Mouse (Mus musculus) forebrain, postnatal 0 days (tissue): ENCODE measurements at regions not wholly inside any gene's neighbourhood (a gene's known extent, or its start where the extent isn't known, plus 50 kb on each side); places are given as distances from the start of the nearest gene placed in this dataset.
"Not testable (repeated sequence)": the region's sequence is repeated elsewhere in the genome, so short reads cannot be mapped to it uniquely, and the experiment has no call there.

Experiments
- ATAC-seq: fragments of 200-750 bp; cut with Nextera tagmentation; 2 replicates; pipeline ENCODE4 v1.8.0; 2017; ENCODE audit warnings: mild to moderate bottlenecking, moderate library complexity
- DNase-seq: peaks from one replicate; pipeline ENCODE4 v3.0.0-alpha.2; 2015
- H3K27ac ChIP-seq: fragments of 300-500 bp; sonication (generic); 2 replicates; pipeline ENCODE4 v1.5.1; 2014; ENCODE audit warnings: low read depth, mild to moderate bottlenecking, antibody characterized with exemption, low read length, moderate library complexity, mixed read lengths
- H3K27me3 ChIP-seq: fragments of 300-500 bp; sonication (generic); 2 replicates; pipeline ENCODE4 v1.6.1; 2014; ENCODE audit warnings: mild to moderate bottlenecking, low read length, mixed read lengths; ENCODE audit not compliant: insufficient read depth
- H3K36me3 ChIP-seq: fragments of 300-500 bp; sonication (generic); 2 replicates; pipeline ENCODE4 v1.6.1; 2014; ENCODE audit warnings: mild to moderate bottlenecking, moderate library complexity; ENCODE audit not compliant: insufficient read depth
- H3K4me1 ChIP-seq: fragments of 300-500 bp; sonication (generic); 2 replicates; pipeline ENCODE4 v1.6.1; 2014; ENCODE audit warnings: antibody characterized with exemption; ENCODE audit not compliant: insufficient read depth
- H3K4me2 ChIP-seq: fragments of 300-500 bp; sonication (generic); 2 replicates; pipeline ENCODE4 v1.6.1; 2014; ENCODE audit warnings: low read depth, mild to moderate bottlenecking, moderate library complexity
- H3K4me3 ChIP-seq: fragments of 300-500 bp; sonication (generic); 2 replicates; pipeline ENCODE4 v1.5.1; 2014; ENCODE audit warnings: low read depth, low read length, mixed read lengths
- H3K9ac ChIP-seq: fragments of 300-500 bp; sonication (generic); 2 replicates; pipeline ENCODE4 v1.6.1; 2014; ENCODE audit warnings: mild to moderate bottlenecking
- H3K9me3 ChIP-seq: fragments of 300-500 bp; sonication (generic); 2 replicates; pipeline ENCODE4 v1.6.1; 2016; ENCODE audit warnings: low read length
- CTCF ChIP-seq: sonication (generic); IDR thresholded peaks from 2 replicates; pipeline ENCODE4 v1.5.1; 2016; ENCODE audit warnings: antibody characterized with exemption, control low read depth, low read depth
- WGBS: fragments of 180-500 bp; shearing (Covaris S2); extraction: QIAGEN DNeasy Blood & Tissue Kit; methylation state at CpG from one replicate; pipeline ENCODE4 v1.1.7; 2014; 5-methylcytosine and 5-hydroxymethylcytosine counted together

DNA sequence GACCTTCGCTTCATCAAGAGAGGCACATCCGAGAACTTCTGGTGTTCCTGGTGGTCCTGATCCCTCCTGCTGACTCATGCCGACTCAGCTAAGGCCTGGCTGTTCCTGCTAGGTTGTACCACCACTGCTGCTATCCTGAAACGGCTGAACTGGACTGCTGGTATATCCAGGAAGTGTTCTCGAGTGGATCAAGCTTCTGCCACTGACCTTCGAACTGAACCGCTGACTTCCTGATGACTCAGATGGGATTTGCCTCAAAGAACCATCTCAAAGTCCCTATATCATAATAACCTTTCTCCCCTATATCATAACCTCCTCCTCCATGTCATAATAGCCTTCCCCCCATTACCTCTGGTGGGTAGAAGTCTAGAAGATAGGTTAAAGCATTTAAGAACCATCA is 331.1 kb downstream of the Edem1 start:
- H3K4me1 ChIP-seq = no peaks in the 10 kb centered on the region

GRCm38 (mm10) chr6:109167439-109167838 is 339.0 kb downstream of the Edem1 start:
- no peak overlapping the region for H3K27ac ChIP-seq
- H3K9ac ChIP-seq = no peak overlapping the region
- H3K4me2 ChIP-seq = no peak overlapping the region
- no peaks in the 10 kb centered on the region for H3K9me3 ChIP-seq
- peak; percentile 77; the same call in 1 of the 2 replicates for ATAC-seq
- H3K4me1 ChIP-seq = no peaks in the 10 kb centered on the region
- H3K36me3 ChIP-seq = no peaks in the 10 kb centered on the region
- H3K4me3 ChIP-seq = no peak overlapping the region
- no peaks in the 10 kb centered on the region for H3K27me3 ChIP-seq
- WGBS = 52% methylated on average over 5 of the region's 5 CpGs
- DNase-seq = peak; percentile 75
- TF ChIP-seq CTCF = no peak

More for the DNA sequence above, 331.1 kb downstream of the Edem1 start:
- ATAC-seq (no peak), DNase-seq (no peak)
- Histone ChIP-seq H3K27ac (no peak overlapping the region), H3K36me3 (no peaks in the 10 kb centered on the region), H3K27me3 (no peaks in the 10 kb centered on the region), H3K9ac (no peak overlapping the region), H3K4me3 (no peak overlapping the region), H3K9me3 (no peaks in the 10 kb centered on the region), H3K4me2 (no peak overlapping the region)
- WGBS = 92% methylated on average over 7 of the region's 7 CpGs
- no peak for TF ChIP-seq CTCF

- Histone ChIP-seq H3K36me3 (no peaks in the 10 kb centered on the region), H3K9me3 (no peaks in the 10 kb centered on the region), H3K27me3 (no peaks in the 10 kb centered on the region), H3K9ac (no peak overlapping the region), H3K27ac (no peak overlapping the region), H3K4me2 (no peak overlapping the region), H3K4me3 (no peak overlapping the region), H3K4me1 (no peaks in the 10 kb centered on the region)
- ATAC-seq (no peak), DNase-seq (no peak)
- no peak for TF ChIP-seq CTCF
- 37% methylated on average over 6 of the region's 6 CpGs for WGBS
These were observed 343.8 kb downstream of the Edem1 start for GRCm38 (mm10) chr6:109172104-109172850.

DNA sequence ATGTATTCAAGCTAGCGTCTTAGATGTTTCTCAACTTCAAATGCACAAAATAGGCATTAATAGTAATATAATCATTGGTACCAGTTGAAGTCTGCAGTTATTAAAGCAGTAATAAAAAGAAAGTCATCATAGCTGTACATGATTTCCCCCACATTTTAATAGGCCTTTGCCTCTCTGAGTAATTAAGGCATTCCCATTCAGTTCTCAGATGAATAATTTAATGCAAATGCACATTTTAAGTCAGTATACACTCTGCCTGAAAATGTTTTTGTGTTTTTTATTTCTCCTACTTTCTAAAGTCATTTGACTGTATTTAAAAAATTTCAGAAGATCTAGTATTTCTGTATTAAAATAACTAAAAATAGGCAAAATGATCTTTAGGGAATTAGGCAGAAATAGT is 344.6 kb downstream of the Edem1 start:
- 51% methylated on average over 1 of the region's 1 CpGs for WGBS
- TF ChIP-seq CTCF = no peak
- Histone ChIP-seq H3K4me1 (no peaks in the 10 kb centered on the region), H3K4me3 (no peak overlapping the region), H3K27me3 (no peaks in the 10 kb centered on the region), H3K4me2 (no peak overlapping the region), H3K9me3 (no peaks in the 10 kb centered on the region), H3K36me3 (no peaks in the 10 kb centered on the region), H3K9ac (no peak overlapping the region), H3K27ac (no peak overlapping the region)
- ATAC-seq = no peak
- no peak for DNase-seq

- WGBS = 83% methylated on average over 3 of the region's 3 CpGs
These were observed 348.4 kb downstream of the Edem1 start for GRCm38 (mm10) chr6:109176876-109177275.

GRCm38 (mm10) chr6:109182878-109183277 is 354.4 kb downstream of the Edem1 start:
- no peaks in the 10 kb centered on the region for H3K36me3 ChIP-seq
- no peak for ATAC-seq
- no peak overlapping the region for H3K9ac ChIP-seq
- no peak overlapping the region for H3K4me2 ChIP-seq
- no peaks in the 10 kb centered on the region for H3K4me1 ChIP-seq
- no peak for TF ChIP-seq CTCF
- no peak overlapping the region for H3K27ac ChIP-seq
- no peak overlapping the region for H3K4me3 ChIP-seq
- 68% methylated on average over 3 of the region's 3 CpGs for WGBS
- DNase-seq = no peak
- no peaks in the 10 kb centered on the region for H3K9me3 ChIP-seq
- no peaks in the 10 kb centered on the region for H3K27me3 ChIP-seq

More at GRCm38 (mm10) chr6:109176876-109177275, 348.4 kb downstream of the Edem1 start:
- H3K27ac ChIP-seq = no peak overlapping the region
- H3K9me3 ChIP-seq = no peaks in the 10 kb centered on the region
- DNase-seq (no peak), ATAC-seq (no peak)
- no peaks in the 10 kb centered on the region for H3K4me1 ChIP-seq
- H3K36me3 ChIP-seq = no peaks in the 10 kb centered on the region
- TF ChIP-seq CTCF = no peak
- no peak overlapping the region for H3K4me3 ChIP-seq
- H3K9ac ChIP-seq = no peak overlapping the region
- no peaks in the 10 kb centered on the region for H3K27me3 ChIP-seq
- no peak overlapping the region for H3K4me2 ChIP-seq

DNA sequence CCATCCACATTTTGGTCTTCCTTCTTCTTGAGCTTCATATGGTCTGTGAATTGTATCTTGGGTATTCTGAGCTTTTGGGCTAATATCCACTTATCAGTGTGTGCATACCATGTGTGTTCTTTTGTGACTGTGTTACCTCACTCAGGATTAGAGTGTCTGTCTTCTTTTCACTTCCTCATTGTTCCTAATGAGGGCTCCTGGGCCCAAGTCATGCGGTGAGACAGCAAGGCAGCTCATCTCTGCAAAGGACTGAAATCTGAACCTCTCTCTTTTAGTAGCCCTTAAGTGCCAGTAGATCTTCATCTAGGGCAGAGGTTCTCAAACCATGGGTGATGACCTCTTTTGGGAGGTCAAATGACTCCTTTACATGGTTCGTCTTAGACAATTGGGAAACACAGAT is 364.6 kb downstream of the Edem1 start:
- H3K36me3 ChIP-seq, H3K9me3 ChIP-seq, H3K4me2 ChIP-seq, H3K27ac ChIP-seq, H3K4me1 ChIP-seq, H3K4me3 ChIP-seq, ATAC-seq, H3K27me3 ChIP-seq, DNase-seq, H3K9ac ChIP-seq: not testable (repeated sequence)
- WGBS = 89% methylated on average over 2 of the region's 2 CpGs
